In genomic region chr12:8776206-8776605, GRCm38 (mm10) we compare ENCODE assay signal across 28 mouse cellular contexts. TPM values are rescaled to one million over a fixed set of nuclear protein-coding genes. Genes with fewer than 3 reads are reported as not detected.
DNase-seq lines count a peak whose midpoint lies in the region; ATAC-seq lines count a peak whose summit lies in the region.
"Had no signal": no experiment of that assay in that cellular context is flagged by ENCODE, and none has a peak within 500 bp of the region (broad histone marks: within the 10 kb centered on the region; RNA-seq: fewer than 3 reads in every experiment).

No protein-coding gene starts in this region.

- H3K4me1 ChIP-seq in intestine, embryonic 16.5 days (ENCODE audit: control insufficient read depth, insufficient read depth, low read length): peaks cover 47% of the 10 kb centered on the region
- H3K4me1 ChIP-seq in intestine, embryonic 15.5 days (replicated peaks): peaks cover 57% of the 10 kb centered on the region
- peaks cover 41% of the 10 kb centered on the region for H3K4me1 ChIP-seq in lung, embryonic 16.5 days (replicated peaks; ENCODE audit: control insufficient read depth, insufficient read depth, low read length)
- H3K4me1 ChIP-seq in limb, embryonic 15.5 days: peaks cover 80% of the 10 kb centered on the region

- H3K27ac ChIP-seq in intestine, embryonic 16.5 days (ENCODE audit: low read length): no peak overlapping the region
- H3K27ac ChIP-seq in intestine, embryonic 15.5 days: no peak overlapping the region
- peak overlapping the region; percentile 48 for H3K27ac ChIP-seq in lung, embryonic 16.5 days (ENCODE audit: low read length)
- 0 out of 2 replicates have a peak overlapping the region, but pooled peaks have one; percentile 59 for H3K27ac ChIP-seq in limb, embryonic 15.5 days
- H3K27ac ChIP-seq: heart, embryonic 10.5 days; heart, embryonic 15.5 days; hindbrain, embryonic 12.5 days; hindbrain, postnatal 0 days; macrophage; midbrain, embryonic 13.5 days had no signal

- ATAC-seq in intestine, embryonic 16.5 days: no peak
- ATAC-seq in intestine, embryonic 15.5 days: no peak
- ATAC-seq in lung, embryonic 16.5 days (ENCODE audit: low read depth): no peak
- ATAC-seq in limb, embryonic 15.5 days (ENCODE audit: insufficient number of reproducible peaks, low FRiP score, low TSS enrichment, low read depth): no peak
- ATAC-seq: forebrain, embryonic 14.5 days; hindbrain, postnatal 0 days; intestine, postnatal 0 days; midbrain, embryonic 13.5 days; Patski had no signal

- no peaks in the 10 kb centered on the region for H3K36me3 ChIP-seq in intestine, embryonic 16.5 days (ENCODE audit: control insufficient read depth, insufficient read depth, low read length)
- H3K36me3 ChIP-seq in intestine, embryonic 15.5 days: no peaks in the 10 kb centered on the region
- no peaks in the 10 kb centered on the region for H3K36me3 ChIP-seq in lung, embryonic 16.5 days (ENCODE audit: control insufficient read depth, insufficient read depth, low read length)
- H3K36me3 ChIP-seq in limb, embryonic 15.5 days: no peaks in the 10 kb centered on the region
- H3K36me3 ChIP-seq: G1E; heart, embryonic 10.5 days; heart, embryonic 15.5 days; hindbrain, embryonic 12.5 days; midbrain, embryonic 13.5 days had no signal

- whole genome bisulfite sequencing in intestine, embryonic 16.5 days: 88% methylated on average over 7 of the region's 7 CpGs
- 86% methylated on average over 7 of the region's 7 CpGs for WGBS in intestine, embryonic 15.5 days
- 71% methylated on average over 7 of the region's 7 CpGs for WGBS in lung, embryonic 16.5 days
- 68% methylated on average over 7 of the region's 7 CpGs for WGBS in limb, embryonic 15.5 days

- H3K4me2 ChIP-seq in intestine, embryonic 16.5 days (ENCODE audit: low read depth, low read length): no peak overlapping the region
- no peak overlapping the region for H3K4me2 ChIP-seq in intestine, embryonic 15.5 days (replicated peaks)
- no peak overlapping the region; the same call in 1 of the 2 replicates for H3K4me2 ChIP-seq in lung, embryonic 16.5 days (ENCODE audit: low read depth, low read length)
- H3K4me2 ChIP-seq in limb, embryonic 15.5 days: no peak overlapping the region
- H3K4me2 ChIP-seq: heart, embryonic 15.5 days; hindbrain, embryonic 12.5 days; midbrain, embryonic 13.5 days had no signal

- no peak overlapping the region for H3K4me3 ChIP-seq in intestine, embryonic 16.5 days (ENCODE audit: low read length)
- H3K4me3 ChIP-seq in intestine, embryonic 15.5 days (replicated peaks): no peak overlapping the region
- no peak overlapping the region for H3K4me3 ChIP-seq in lung, embryonic 16.5 days (ENCODE audit: low read length)
- H3K4me3 ChIP-seq in limb, embryonic 15.5 days: 0 out of 2 replicates have a peak overlapping the region, but pooled peaks have one; percentile 3
- H3K4me3 ChIP-seq: heart, embryonic 10.5 days; heart, embryonic 15.5 days; hindbrain, embryonic 12.5 days; midbrain, embryonic 13.5 days had no signal

- no peaks in the 10 kb centered on the region for H3K9me3 ChIP-seq in intestine, embryonic 16.5 days (ENCODE audit: control insufficient read depth, low read length)
- H3K9me3 ChIP-seq in intestine, embryonic 15.5 days: no peaks in the 10 kb centered on the region
- no peaks in the 10 kb centered on the region for H3K9me3 ChIP-seq in lung, embryonic 16.5 days (ENCODE audit: control insufficient read depth, low read length)
- H3K9me3 ChIP-seq in limb, embryonic 15.5 days: no peaks in the 10 kb centered on the region
- H3K9me3 ChIP-seq: G1E; heart, embryonic 10.5 days; heart, embryonic 15.5 days; hindbrain, embryonic 12.5 days; midbrain, embryonic 13.5 days had no signal

- 0 out of 2 replicates have a peak overlapping the region, but pooled peaks have one; percentile 20 for H3K9ac ChIP-seq in intestine, embryonic 16.5 days (ENCODE audit: low read depth, low read length)
- no peak overlapping the region for H3K9ac ChIP-seq in intestine, embryonic 15.5 days
- no peak overlapping the region for H3K9ac ChIP-seq in lung, embryonic 16.5 days (ENCODE audit: low read length)
- no peak overlapping the region for H3K9ac ChIP-seq in limb, embryonic 15.5 days
- H3K9ac ChIP-seq: heart, embryonic 15.5 days; hindbrain, embryonic 12.5 days; midbrain, embryonic 13.5 days had no signal

- no peak for DNase-seq in lung, postnatal 25 days (ENCODE audit: low spot score)
- no peak for DNase-seq in MN1 (ENCODE audit: low spot score)
- DNase-seq in kidney, postnatal 14 days: no peak
- DNase-seq: adrenal gland, postnatal 14 days; cerebellum, adult 11 months; cerebellum, adult 9-10 months; embryo, embryonic 11 days; gastrocnemius, postnatal 14 days; heart, adult 11 months; heart, postnatal 36 days; kidney, adult 9 months; kidney, postnatal 10 days; liver; thymus, postnatal 25 days had no signal

- H3K27me3 ChIP-seq in intestine, embryonic 16.5 days (replicated peaks; ENCODE audit: control insufficient read depth, insufficient read depth, low read length): no peaks in the 10 kb centered on the region
- H3K27me3 ChIP-seq in intestine, embryonic 15.5 days (replicated peaks): no peaks in the 10 kb centered on the region
- H3K27me3 ChIP-seq in lung, embryonic 16.5 days (ENCODE audit: control insufficient read depth, insufficient read depth, low read depth, low read length): no peaks in the 10 kb centered on the region
- no peaks in the 10 kb centered on the region for H3K27me3 ChIP-seq in limb, embryonic 15.5 days
- H3K27me3 ChIP-seq: heart, embryonic 15.5 days; hindbrain, embryonic 12.5 days; midbrain, embryonic 13.5 days; Patski had no signal

RNA-seq across cellular contexts. Expression of gene Sdc1, which starts 5.1 kb away (rescaled TPM):
- 102 and 109 TPM in 2 replicates for polyA plus RNA-seq in intestine, embryonic 16.5 days (2015; fragmentation: Nextera tagmentation; extraction: Ambion mirVana)
- 101 and 106 TPM in 2 replicates for polyA plus RNA-seq in intestine, embryonic 15.5 days (2015; fragmentation: Nextera tagmentation; extraction: Ambion mirVana)
- 166 and 170 TPM in 2 replicates for polyA plus RNA-seq in lung, embryonic 16.5 days (2015; fragmentation: Nextera tagmentation; extraction: Ambion mirVana)
- polyA plus RNA-seq in limb, embryonic 15.5 days (2015; fragmentation: Nextera tagmentation; extraction: Ambion mirVana): 285 and 309 TPM in 2 replicates

Comparison
In these comparisons a context has a peak if more than half of its experiments do, and no peak if none do; other contexts are left out.
1. H3K27ac ChIP-seq: peak in lung, embryonic 16.5 days (single experiment) and limb, embryonic 15.5 days (single experiment); none in intestine, embryonic 16.5 days (single experiment) and intestine, embryonic 15.5 days (single experiment).